ENCODE assay signal across 14 mouse cellular contexts in the genomic region with DNA sequence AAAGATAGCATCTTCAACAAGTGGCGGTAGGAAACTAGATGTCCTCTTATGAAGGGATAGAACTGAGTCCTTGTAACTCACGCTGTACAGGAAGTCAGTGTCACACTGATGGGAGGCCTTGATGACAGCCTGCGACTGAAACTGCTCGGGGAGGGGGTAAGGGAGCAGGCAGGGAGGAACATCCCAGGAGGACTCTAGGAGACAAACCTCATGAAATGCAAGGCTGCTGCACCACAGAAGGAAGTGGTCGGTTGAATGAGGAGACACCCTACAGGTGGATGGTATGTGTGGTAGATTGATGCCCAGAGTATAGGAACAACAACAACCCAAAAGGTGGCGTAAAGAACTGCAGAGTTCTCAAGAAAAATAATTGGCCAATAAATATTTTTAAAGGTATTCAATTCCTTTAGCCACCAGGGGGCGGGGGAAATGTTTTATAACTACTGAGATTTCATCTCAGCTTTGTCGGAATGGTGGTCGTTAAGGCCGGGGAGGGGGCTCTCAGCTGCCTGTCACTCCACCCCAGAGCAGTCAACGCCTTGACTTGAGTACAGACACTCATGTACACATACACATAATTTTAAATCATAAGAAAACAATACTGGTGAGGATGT. TPM values are rescaled to one million over a fixed set of nuclear protein-coding genes. Genes with fewer than 3 reads are reported as not detected.
A peak's percentile ranks its signal among the peaks of the same experiment; 100 is the strongest.
DNase-seq lines count a peak whose midpoint lies in the region; ATAC-seq and TF ChIP-seq lines count a peak whose summit lies in the region.
"Had no signal": no experiment of that assay in that cellular context is flagged by ENCODE, and none has a peak within 500 bp of the region (broad histone marks: within the 10 kb centered on the region; RNA-seq: fewer than 3 reads in every experiment).

No protein-coding gene starts in this region.

- WGBS in forebrain, embryonic 13.5 days: 74% methylated on average over 11 of the region's 11 CpGs
- 70% methylated on average over 11 of the region's 11 CpGs for WGBS in forebrain, postnatal 0 days
- 61% methylated on average over 11 of the region's 11 CpGs for whole genome bisulfite sequencing in lung, embryonic 14.5 days
- WGBS in stomach, postnatal 0 days: 62% methylated on average over 11 of the region's 11 CpGs

- H3K27ac ChIP-seq in forebrain, embryonic 13.5 days: no peak overlapping the region
- no peak overlapping the region for H3K27ac ChIP-seq in forebrain, postnatal 0 days (ENCODE audit: low read depth, low read length)
- no peak overlapping the region for H3K27ac ChIP-seq in lung, embryonic 14.5 days (ENCODE audit: low read depth)
- no peak overlapping the region for H3K27ac ChIP-seq in stomach, postnatal 0 days (replicated peaks)
- H3K27ac ChIP-seq: liver, embryonic 13.5 days; macrophage had no signal

- peaks cover 9% of the 10 kb centered on the region for H3K36me3 ChIP-seq in forebrain, embryonic 13.5 days (ENCODE audit: poor library complexity, severe bottlenecking)
- H3K36me3 ChIP-seq in forebrain, postnatal 0 days (ENCODE audit: insufficient read depth): no peaks in the 10 kb centered on the region; the same call in 1 of the 2 replicates
- peaks cover 8% of the 10 kb centered on the region; the same call in 1 of the 2 replicates for H3K36me3 ChIP-seq in lung, embryonic 14.5 days (ENCODE audit: insufficient read depth)
- peaks cover 3% of the 10 kb centered on the region; the same call in 1 of the 2 replicates for H3K36me3 ChIP-seq in stomach, postnatal 0 days (ENCODE audit: control insufficient read depth, insufficient read depth, low read length)
- H3K36me3 ChIP-seq: liver, embryonic 13.5 days had no signal

- no peaks in the 10 kb centered on the region for H3K9me3 ChIP-seq in forebrain, embryonic 13.5 days (replicated peaks)
- no peaks in the 10 kb centered on the region for H3K9me3 ChIP-seq in forebrain, postnatal 0 days (ENCODE audit: low read length)
- H3K9me3 ChIP-seq in lung, embryonic 14.5 days (ENCODE audit: low read depth, low read length): no peaks in the 10 kb centered on the region
- H3K9me3 ChIP-seq in stomach, postnatal 0 days (ENCODE audit: control insufficient read depth, low read length): no peaks in the 10 kb centered on the region
- H3K9me3 ChIP-seq: liver, embryonic 13.5 days had no signal

- no peak overlapping the region for H3K9ac ChIP-seq in forebrain, embryonic 13.5 days
- no peak overlapping the region for H3K9ac ChIP-seq in forebrain, postnatal 0 days
- no peak overlapping the region for H3K9ac ChIP-seq in lung, embryonic 14.5 days
- no peak overlapping the region for H3K9ac ChIP-seq in stomach, postnatal 0 days (ENCODE audit: low read length)
- H3K9ac ChIP-seq: liver, embryonic 13.5 days had no signal

- H3K4me2 ChIP-seq in forebrain, embryonic 13.5 days: no peak overlapping the region
- H3K4me2 ChIP-seq in forebrain, postnatal 0 days (ENCODE audit: low read depth): no peak overlapping the region
- H3K4me2 ChIP-seq in lung, embryonic 14.5 days: no peak overlapping the region
- H3K4me2 ChIP-seq in stomach, postnatal 0 days (replicated peaks; ENCODE audit: low read depth): no peak overlapping the region
- H3K4me2 ChIP-seq: liver, embryonic 13.5 days had no signal

- TF ChIP-seq EP300 in stomach, postnatal 0 days (optimal IDR thresholded peaks at IDR 0.05): no peak

- TF ChIP-seq CTCF in forebrain, postnatal 0 days (IDR thresholded peaks at IDR 0.05; ENCODE audit: low read depth): no peak; the same call in 1 of the 2 replicates
- TF ChIP-seq CTCF in lung, embryonic 14.5 days (IDR thresholded peaks at IDR 0.05; ENCODE audit: low read depth): peak; percentile 21
- peak; percentile 43 for TF ChIP-seq CTCF in stomach, postnatal 0 days (IDR thresholded peaks at IDR 0.05; ENCODE audit: low read depth)

- no peaks in the 10 kb centered on the region for H3K27me3 ChIP-seq in forebrain, embryonic 13.5 days
- H3K27me3 ChIP-seq in forebrain, postnatal 0 days (ENCODE audit: insufficient read depth, low read length): no peaks in the 10 kb centered on the region
- no peaks in the 10 kb centered on the region for H3K27me3 ChIP-seq in lung, embryonic 14.5 days (ENCODE audit: insufficient read depth, low read length)
- H3K27me3 ChIP-seq in stomach, postnatal 0 days (ENCODE audit: control insufficient read depth, insufficient read depth, low read length): no peaks in the 10 kb centered on the region
- H3K27me3 ChIP-seq: liver, embryonic 13.5 days had no signal

- ATAC-seq in forebrain, embryonic 13.5 days: 0 out of 2 replicates have a peak, but pooled peaks have one; percentile 36
- no peak for ATAC-seq in forebrain, postnatal 0 days
- ATAC-seq in lung, embryonic 14.5 days (ENCODE audit: insufficient read depth): no peak
- no peak for ATAC-seq in stomach, postnatal 0 days (ENCODE audit: low FRiP score, low TSS enrichment)

- DNase-seq in forebrain, postnatal 0 days: no peak
- DNase-seq in lung, embryonic 14.5 days: peak; percentile 37
- no peak for DNase-seq in lung, postnatal 4 days
- DNase-seq in T-cell, adult 2 months (ENCODE audit: low spot score): peak; percentile 76
- no peak for DNase-seq in stomach, postnatal 0 days (ENCODE audit: low spot score)
- no peak for DNase-seq in frontal cortex, postnatal 36 days (ENCODE audit: low spot score in 2 of 2)
- no peak for DNase-seq in kidney, adult 11 months
- DNase-seq: adrenal gland, adult 2 months; cerebellum, postnatal 25 days; heart, postnatal 10 days; kidney, adult 8-10 months; liver, embryonic 13.5 days had no signal

- H3K4me3 ChIP-seq in forebrain, embryonic 13.5 days: no peak overlapping the region
- no peak overlapping the region for H3K4me3 ChIP-seq in forebrain, postnatal 0 days (ENCODE audit: low read depth, low read length)
- no peak overlapping the region for H3K4me3 ChIP-seq in lung, embryonic 14.5 days (ENCODE audit: low read depth, low read length)
- H3K4me3 ChIP-seq in stomach, postnatal 0 days (ENCODE audit: low read depth, low read length): no peak overlapping the region
- H3K4me3 ChIP-seq: liver, embryonic 13.5 days had no signal

- H3K4me1 ChIP-seq in forebrain, embryonic 13.5 days: no peaks in the 10 kb centered on the region
- no peaks in the 10 kb centered on the region for H3K4me1 ChIP-seq in forebrain, postnatal 0 days (ENCODE audit: insufficient read depth)
- H3K4me1 ChIP-seq in lung, embryonic 14.5 days (ENCODE audit: insufficient read depth): no peaks in the 10 kb centered on the region
- H3K4me1 ChIP-seq in stomach, postnatal 0 days (replicated peaks; ENCODE audit: control insufficient read depth, insufficient read depth): no peaks in the 10 kb centered on the region
- H3K4me1 ChIP-seq: liver, embryonic 13.5 days had no signal

RNA-seq across cellular contexts. Expression of gene Gpr180, which starts 36.7 kb away (rescaled TPM):
- 28.1 and 31.4 TPM in 2 replicates for polyA plus RNA-seq in forebrain, embryonic 13.5 days (2015; fragmentation: Nextera tagmentation; extraction: Ambion mirVana)
- total RNA-seq in forebrain, postnatal 0 days (2014; rRNA removed): 33.4 and 37.7 TPM in 2 replicates
- polyA plus RNA-seq in forebrain, postnatal 0 days (2015; fragmentation: Nextera tagmentation; extraction: Ambion mirVana): 37.5 and 38.2 TPM in 2 replicates
- polyA plus RNA-seq in lung, embryonic 14.5 days (2014; fragmentation: Nextera tagmentation; extraction: Ambion mirVana): 64.2 and 66.8 TPM in 2 replicates
- polyA plus RNA-seq in stomach, postnatal 0 days (2015; fragmentation: Nextera tagmentation; extraction: Ambion mirVana): 38.9 and 40.3 TPM in 2 replicates

RNA-seq across cellular contexts. Expression of gene Tgds, which starts 41.1 kb away (rescaled TPM):
- 23.9 and 24.4 TPM in 2 replicates for polyA plus RNA-seq in forebrain, embryonic 13.5 days (2015; fragmentation: Nextera tagmentation; extraction: Ambion mirVana)
- total RNA-seq in forebrain, postnatal 0 days (2014; rRNA removed): 8.8 and 8.9 TPM in 2 replicates
- 7.2 and 8.4 TPM in 2 replicates for polyA plus RNA-seq in forebrain, postnatal 0 days (2015; fragmentation: Nextera tagmentation; extraction: Ambion mirVana)
- polyA plus RNA-seq in lung, embryonic 14.5 days (2014; fragmentation: Nextera tagmentation; extraction: Ambion mirVana): 32.6 and 33.0 TPM in 2 replicates
- 19.6 and 21.5 TPM in 2 replicates for polyA plus RNA-seq in stomach, postnatal 0 days (2015; fragmentation: Nextera tagmentation; extraction: Ambion mirVana)

Comparison
In these comparisons a context has a peak if more than half of its experiments do, and no peak if none do; other contexts are left out.
1. DNase-seq: peak in lung, embryonic 14.5 days (single experiment) and T-cell, adult 2 months (single experiment); none in forebrain, postnatal 0 days (single experiment), lung, postnatal 4 days (0 of 2), stomach, postnatal 0 days (single experiment), frontal cortex, postnatal 36 days (0 of 2) and kidney, adult 11 months (single experiment).